25 mouse cellular contexts compared by ENCODE assay signal in genomic region chr6:38936009-38936408, GRCm38 (mm10).
"Had no signal": no experiment of that assay in that cellular context is flagged by ENCODE, and none has a peak within 500 bp of the region (broad histone marks: within the 10 kb centered on the region; RNA-seq: fewer than 3 reads in every experiment).

No protein-coding gene starts in this region.

- H3K4me3 ChIP-seq: heart, adult 2 months; heart, embryonic 13.5 days; heart, embryonic 15.5 days; hindbrain, embryonic 13.5 days; hindbrain, embryonic 15.5 days; kidney, embryonic 15.5 days; limb, embryonic 13.5 days had no signal

- ATAC-seq: forebrain, postnatal 0 days; hindbrain, postnatal 0 days; intestine, embryonic 16.5 days had no signal

- H3K4me1 ChIP-seq: hindbrain, embryonic 15.5 days; kidney, embryonic 15.5 days; limb, embryonic 13.5 days had no signal

- H3K27me3 ChIP-seq: heart, embryonic 13.5 days; heart, embryonic 15.5 days; hindbrain, embryonic 13.5 days; hindbrain, embryonic 15.5 days; kidney, embryonic 15.5 days; limb, embryonic 13.5 days had no signal

- H3K36me3 ChIP-seq: heart, embryonic 13.5 days; heart, embryonic 15.5 days; hindbrain, embryonic 13.5 days; hindbrain, embryonic 15.5 days; kidney, embryonic 15.5 days; limb, embryonic 13.5 days had no signal

- DNase-seq: forebrain, postnatal 0 days; gastrocnemius, postnatal 14 days; gastrocnemius, postnatal 36 days; heart, adult 11 months; heart, adult 2 months; heart, postnatal 14 days; heart, postnatal 36 days; kidney, adult 11 months; kidney, adult 2 months; kidney, adult 9 months; kidney, postnatal 14 days; kidney, postnatal 36 days; layer of hippocampus, adult 9-11 months; layer of hippocampus, postnatal 36 days; left cerebral cortex, postnatal 4 days had no signal

- H3K4me2 ChIP-seq: heart, embryonic 11.5 days; heart, embryonic 13.5 days; heart, embryonic 15.5 days; hindbrain, embryonic 13.5 days; hindbrain, embryonic 15.5 days; kidney, embryonic 15.5 days; limb, embryonic 13.5 days had no signal

- H3K9me3 ChIP-seq: heart, embryonic 15.5 days; hindbrain, embryonic 15.5 days; limb, embryonic 13.5 days had no signal

- H3K9ac ChIP-seq: forebrain, postnatal 0 days; heart, embryonic 13.5 days; heart, embryonic 15.5 days; hindbrain, embryonic 13.5 days; hindbrain, embryonic 15.5 days; kidney, embryonic 15.5 days; limb, embryonic 13.5 days had no signal

- H3K27ac ChIP-seq: heart, adult 2 months; heart, embryonic 13.5 days; heart, embryonic 15.5 days; hindbrain, embryonic 13.5 days; hindbrain, embryonic 15.5 days; hindbrain, postnatal 0 days; kidney, embryonic 15.5 days; kidney, postnatal 0 days; limb, embryonic 13.5 days had no signal
